Mouse (Mus musculus) kidney, embryonic 14.5 days (tissue): ENCODE data around the gene Edem2. TPM values are rescaled to one million over a fixed set of nuclear protein-coding genes. Genes with fewer than 3 reads are reported as not detected.
"Not testable (repeated sequence)": the region's sequence is repeated elsewhere in the genome, so short reads cannot be mapped to it uniquely, and the experiment has no call there.

ENCODE experiments used
- ATAC-seq: fragments of 200-750 bp; cut with Nextera tagmentation; 2 replicates; pipeline ENCODE4 v1.8.0; 2017; ENCODE audit warnings: moderate number of reproducible peaks, mild to moderate bottlenecking, moderate TSS enrichment, moderate library complexity; ENCODE audit not compliant: low FRiP score, low TSS enrichment
- H3K27ac ChIP-seq: fragments of 300-500 bp; sonication (generic); 2 replicates; pipeline ENCODE4 v1.5.1; 2014; ENCODE audit warnings: low read depth, mild to moderate bottlenecking, low read length, moderate library complexity, mixed read lengths
- H3K27me3 ChIP-seq: fragments of 300-500 bp; sonication (generic); 2 replicates; pipeline ENCODE4 v1.6.1; 2014; ENCODE audit warnings: mild to moderate bottlenecking, low read length; ENCODE audit not compliant: control insufficient read depth, insufficient read depth
- H3K36me3 ChIP-seq: fragments of 300-500 bp; sonication (generic); 2 replicates; pipeline ENCODE4 v1.6.1; 2014; ENCODE audit warnings: low read length, mixed read lengths; ENCODE audit not compliant: control insufficient read depth, insufficient read depth
- H3K4me1 ChIP-seq: fragments of 300-500 bp; sonication (generic); 2 replicates; pipeline ENCODE4 v1.6.1; 2014; ENCODE audit warnings: low read length, mixed read lengths; ENCODE audit not compliant: control insufficient read depth, insufficient read depth
- H3K4me2 ChIP-seq: fragments of 300-500 bp; sonication (generic); replicated peaks from 2 replicates; pipeline ENCODE4 v1.6.1; 2014; ENCODE audit warnings: low read depth, mild to moderate bottlenecking, low read length
- H3K4me3 ChIP-seq: fragments of 300-500 bp; sonication (generic); 2 replicates; pipeline ENCODE4 v1.5.1; 2014; ENCODE audit warnings: mild to moderate bottlenecking, low read length
- H3K9ac ChIP-seq: fragments of 300-500 bp; sonication (generic); 2 replicates; pipeline ENCODE4 v1.6.1; 2014; ENCODE audit warnings: low read depth, mild to moderate bottlenecking, low read length, moderate library complexity
- H3K9me3 ChIP-seq: fragments of 300-500 bp; sonication (generic); 2 replicates; pipeline ENCODE4 v1.6.1; 2016; ENCODE audit warnings: low read length; ENCODE audit not compliant: control insufficient read depth
- WGBS: fragments of 180-500 bp; shearing (Covaris S2); extraction: QIAGEN DNeasy Blood & Tissue Kit; methylation state at CpG from one replicate; pipeline ENCODE4 v1.1.7; 2014; 5-methylcytosine and 5-hydroxymethylcytosine counted together
- polyA plus RNA-seq: library from polyadenylated mRNA; unstranded; fragments of >200 nt; fragmentation: Nextera tagmentation; extraction: Ambion mirVana; gene quantifications from 2 replicates; pipeline ENCODE4 v1.2.1, GENCODE M21; 2014

Edem2 gene
- polyA plus RNA-seq, 1 experiment from 2014 or later: 36.0 TPM

GRCm38 (mm10) chr2:155724526-155724925 lies 4.7 kb downstream of the Edem2 start:
- Histone ChIP-seq H3K4me2 (no peak overlapping the region), H3K36me3 (no peaks in the 10 kb centered on the region), H3K4me3 (no peak overlapping the region), H3K27me3 (no peaks in the 10 kb centered on the region), H3K4me1 (peaks cover 5% of the 10 kb centered on the region; the same call in 1 of the 2 replicates), H3K27ac (no peak overlapping the region), H3K9me3 (no peaks in the 10 kb centered on the region), H3K9ac (no peak overlapping the region)
- 79% methylated on average over 6 of the region's 6 CpGs for WGBS
- ATAC-seq: no peak

- Histone ChIP-seq H3K4me2 (no peak overlapping the region), H3K4me3 (no peak overlapping the region), H3K27me3 (no peaks in the 10 kb centered on the region), H3K9ac (no peak overlapping the region), H3K36me3 (no peaks in the 10 kb centered on the region), H3K9me3 (no peaks in the 10 kb centered on the region), H3K4me1 (peaks cover 5% of the 10 kb centered on the region; the same call in 1 of the 2 replicates), H3K27ac (no peak overlapping the region)
- no peak for ATAC-seq
- WGBS: 80% methylated on average over 5 of the region's 5 CpGs
Measured at GRCm38 (mm10) chr2:155724036-155724435, 5.2 kb downstream of the Edem2 start.

- ATAC-seq: no peak
- 86% methylated on average over 5 of the region's 5 CpGs for WGBS
- Histone ChIP-seq H3K4me1 (no peaks in the 10 kb centered on the region), H3K9ac (no peak overlapping the region), H3K4me3 (no peak overlapping the region), H3K9me3 (no peaks in the 10 kb centered on the region), H3K27me3 (no peaks in the 10 kb centered on the region), H3K4me2 (no peak overlapping the region), H3K36me3 (peaks cover 12% of the 10 kb centered on the region), H3K27ac (no peak overlapping the region)
Measured at GRCm38 (mm10) chr2:155720585-155720984, 8.7 kb downstream of the Edem2 start.

GRCm38 (mm10) chr2:155717082-155717990 lies 11.9 kb downstream of the Edem2 start:
- WGBS: 89% methylated on average over 12 of the region's 12 CpGs
- Histone ChIP-seq H3K9ac (no peak overlapping the region), H3K4me3 (no peak overlapping the region), H3K4me2 (no peak overlapping the region), H3K27me3 (no peaks in the 10 kb centered on the region), H3K4me1 (no peaks in the 10 kb centered on the region), H3K9me3 (no peaks in the 10 kb centered on the region), H3K27ac (no peak overlapping the region), H3K36me3 (peaks cover 14% of the 10 kb centered on the region)
- ATAC-seq: no peak

- Histone ChIP-seq H3K9ac (no peak overlapping the region), H3K9me3 (no peaks in the 10 kb centered on the region), H3K36me3 (peaks cover 19% of the 10 kb centered on the region), H3K4me1 (no peaks in the 10 kb centered on the region), H3K4me3 (no peak overlapping the region), H3K27me3 (no peaks in the 10 kb centered on the region), H3K4me2 (no peak overlapping the region), H3K27ac (no peak overlapping the region)
- ATAC-seq: no peak
- WGBS: 93% methylated on average over 11 of the region's 11 CpGs
Measured at GRCm38 (mm10) chr2:155710557-155710956, 18.7 kb downstream of the Edem2 start.

- Histone ChIP-seq H3K4me2 (no peak overlapping the region), H3K27me3 (no peaks in the 10 kb centered on the region), H3K4me3 (no peak overlapping the region), H3K36me3 (peaks cover 28% of the 10 kb centered on the region), H3K4me1 (no peaks in the 10 kb centered on the region), H3K27ac (no peak overlapping the region), H3K9me3 (no peaks in the 10 kb centered on the region), H3K9ac (no peak overlapping the region)
- ATAC-seq: no peak
- WGBS: 85% methylated on average over 4 of the region's 4 CpGs
Measured at GRCm38 (mm10) chr2:155707251-155707650, 22.0 kb downstream of the Edem2 start.

GRCm38 (mm10) chr2:155703630-155704029 lies 25.6 kb downstream of the Edem2 start:
- peaks cover 17% of the 10 kb centered on the region; the same call in 1 of the 2 replicates for H3K36me3 ChIP-seq
- H3K27ac ChIP-seq: no peak overlapping the region
- no peak overlapping the region for H3K4me2 ChIP-seq
- WGBS: 72% methylated on average over 4 of the region's 4 CpGs
- no peaks in the 10 kb centered on the region for H3K27me3 ChIP-seq
- H3K9me3 ChIP-seq: no peaks in the 10 kb centered on the region
- no peak for ATAC-seq
- H3K9ac ChIP-seq: no peak overlapping the region
- no peak overlapping the region for H3K4me3 ChIP-seq
- no peaks in the 10 kb centered on the region for H3K4me1 ChIP-seq

GRCm38 (mm10) chr2:155701399-155701919 lies 27.8 kb downstream of the Edem2 start:
- Histone ChIP-seq H3K36me3 (0 out of 2 replicates have a peak, but pooled peaks cover 13% of the 10 kb centered on the region), H3K4me2 (no peak overlapping the region), H3K4me3 (no peak overlapping the region), H3K9ac (no peak overlapping the region), H3K27ac (no peak overlapping the region), H3K9me3 (no peaks in the 10 kb centered on the region), H3K4me1 (no peaks in the 10 kb centered on the region), H3K27me3 (no peaks in the 10 kb centered on the region)
- WGBS: 89% methylated on average over 19 of the region's 19 CpGs
- ATAC-seq: no peak

GRCm38 (mm10) chr2:155698443-155698842 lies 30.8 kb downstream of the Edem2 start:
- ATAC-seq, H3K4me1 ChIP-seq, H3K36me3 ChIP-seq, H3K4me3 ChIP-seq, H3K9ac ChIP-seq, H3K27ac ChIP-seq, H3K27me3 ChIP-seq, H3K9me3 ChIP-seq, H3K4me2 ChIP-seq: not testable (repeated sequence)
- WGBS: 90% methylated on average over 6 of the region's 6 CpGs
